Mouse (Mus musculus) MEL (cell line): ENCODE measurements around the gene Hsp90aa1.

ENCODE experiments used
- CTCF ChIP-seq, 3 experiments: IDR thresholded peaks in 2 of 3; conservative IDR thresholded peaks in 1 of 3; 2 replicates each; pipeline ENCODE4 v1.5.1; 2011 to 2012; ENCODE audit warnings: low read length in 3 of 3, low read depth in 2 of 3, mild to moderate bottlenecking in 2 of 3, improper control_type of control experiment in 1 of 3, inconsistent platforms in 1 of 3, mixed read lengths in 1 of 3, moderate library complexity in 1 of 3; ENCODE audit not compliant: control insufficient read depth in 1 of 3, insufficient read depth in 1 of 3, poor library complexity in 1 of 3, severe bottlenecking in 1 of 3
- E2F4 ChIP-seq: IDR thresholded peaks from 2 replicates; pipeline ENCODE4 v1.6.1; 2011; ENCODE audit warnings: low read depth, low read length, improper control_type of control experiment, borderline replicate concordance
- EP300 ChIP-seq, 2 experiments: IDR thresholded peaks; 2 replicates each; pipeline ENCODE4 v1.6.1; 2011; ENCODE audit warnings: improper control_type of control experiment in 2 of 2, low read length in 2 of 2, low read depth in 1 of 2, mild to moderate bottlenecking in 1 of 2
- GATA1 ChIP-seq: IDR thresholded peaks from 2 replicates; pipeline ENCODE4 v1.6.1; 2011; ENCODE audit warnings: low read depth, low read length, improper control_type of control experiment
- HCFC1 ChIP-seq: IDR thresholded peaks from 2 replicates; pipeline ENCODE4 v1.6.1; 2012; ENCODE audit warnings: low read depth, mild to moderate bottlenecking, inconsistent platforms, low read length, improper control_type of control experiment, moderate library complexity
- POLR2A ChIP-seq, 2 experiments: IDR thresholded peaks; 2 replicates each; pipeline ENCODE4 v1.6.1; 2011 to 2012; ENCODE audit warnings: low read length in 2 of 2, mild to moderate bottlenecking in 2 of 2, control low read depth in 1 of 2, improper control_type of control experiment in 1 of 2, low read depth in 1 of 2, moderate library complexity in 1 of 2; ENCODE audit not compliant: control insufficient read depth in 1 of 2, insufficient read depth in 1 of 2, poor library complexity in 1 of 2
- POLR2AphosphoS2 ChIP-seq: IDR thresholded peaks from 2 replicates; pipeline ENCODE4 v1.6.1; 2011; ENCODE audit warnings: low read length, improper control_type of control experiment
- TCF12 ChIP-seq: IDR thresholded peaks from 2 replicates; pipeline ENCODE4 v1.6.1; 2014; ENCODE audit warnings: low read depth, mild to moderate bottlenecking, inconsistent platforms, low read length, improper control_type of control experiment, moderate library complexity
- USF2 ChIP-seq, 2 experiments: IDR thresholded peaks; 2 replicates each; pipeline ENCODE4 v1.6.1; 2011 to 2012; ENCODE audit warnings: improper control_type of control experiment in 2 of 2, low read length in 2 of 2, borderline replicate concordance in 1 of 2, inconsistent platforms in 1 of 2, low read depth in 1 of 2, mild to moderate bottlenecking in 1 of 2; ENCODE audit not compliant: insufficient read depth in 1 of 2
- ZC3H11A ChIP-seq: IDR thresholded peaks from 2 replicates; pipeline ENCODE4 v1.6.1; 2012; ENCODE audit warnings: low read depth, mild to moderate bottlenecking, inconsistent platforms, low read length, improper control_type of control experiment

GRCm38 (mm10) chr12:110737170-110738157, 34.9 kb upstream of the Hsp90aa1 start, which contains the start of gene Wdr20:
- TF ChIP-seq E2F4 (no peak), HCFC1 (peak; percentile 76), CTCF (IDR thresholded peaks at IDR 0.05 in 2 of 3, conservative IDR thresholded peaks at IDR 0.05 in 1 of 3; ENCODE audit: control insufficient read depth in 1 of 3, insufficient read depth in 1 of 3, low read depth in 2 of 3, low read length in 3 of 3, poor library complexity in 1 of 3, severe bottlenecking in 1 of 3) (no peak), USF2 (IDR thresholded peaks at IDR 0.05; ENCODE audit: borderline replicate concordance in 1 of 2, insufficient read depth in 1 of 2, low read depth in 1 of 2, low read length in 2 of 2) (no peak), TCF12 (peak; percentile 71; the same call in 1 of the 2 replicates), ZC3H11A (no peak), POLR2A (IDR thresholded peaks at IDR 0.05; ENCODE audit: control insufficient read depth in 1 of 2, insufficient read depth in 1 of 2, low read depth in 1 of 2, low read length in 2 of 2, poor library complexity in 1 of 2) (peak; percentile 66 to 85), POLR2AphosphoS2 (peak; percentile 72), EP300 (IDR thresholded peaks at IDR 0.05; ENCODE audit: low read depth in 1 of 2, low read length in 2 of 2) (no peak), GATA1 (peak; percentile 18; the same call in 1 of the 2 replicates)
